Mouse (Mus musculus) olfactory bulb, adult 2 months (tissue): ENCODE data around the gene Rab8b. TPM values are rescaled to one million over a fixed set of nuclear protein-coding genes. Genes with fewer than 3 reads are reported as not detected.
A peak's percentile ranks its signal among the peaks of the same experiment; 100 is the strongest.

Source experiments
- H3K27ac ChIP-seq: fragments of 200-500 bp; 2 replicates; pipeline ENCODE4 v1.5.1; 2012; ENCODE audit warnings: low read depth, low read length; ENCODE audit not compliant: insufficient read depth
- H3K4me1 ChIP-seq: fragments of 200-500 bp; 2 replicates; pipeline ENCODE4 v1.6.1; 2012; ENCODE audit warnings: low read length; ENCODE audit not compliant: control insufficient read depth, insufficient read depth
- H3K4me3 ChIP-seq: fragments of 200-500 bp; 2 replicates; pipeline ENCODE4 v1.5.1; 2012; ENCODE audit warnings: mild to moderate bottlenecking, low read depth, low read length, moderate library complexity; ENCODE audit not compliant: insufficient read depth
- CTCF ChIP-seq: fragments of 200-500 bp; IDR thresholded peaks from 2 replicates; pipeline ENCODE4 v1.5.1; 2012; ENCODE audit warnings: low read depth, mild to moderate bottlenecking, low read length, moderate library complexity; ENCODE audit not compliant: insufficient read depth
- POLR2A ChIP-seq: fragments of 200-500 bp; IDR thresholded peaks from 2 replicates; pipeline ENCODE4 v1.6.1; 2012; ENCODE audit warnings: mild to moderate bottlenecking, low read depth, low read length, moderate library complexity; ENCODE audit not compliant: insufficient read depth
- WGBS: fragments of 180-500 bp; shearing (Covaris S2); methylation state at CpG from one replicate; pipeline ENCODE4 v1.1.7; 2018; 5-methylcytosine and 5-hydroxymethylcytosine counted together
- polyA plus RNA-seq: library from polyadenylated mRNA; stranded (reverse); fragments of >200 nt; gene quantifications from 2 replicates; pipeline ENCODE4 v1.2.4, GENCODE M21; 2012; ENCODE audit warnings: low replicate concordance; ENCODE audit not compliant: missing spikeins, insufficient read depth, insufficient read length

Rab8b gene
- 96.8 TPM in 1 of 2 replicates, not detected in the other for polyA plus RNA-seq

- H3K27ac ChIP-seq, result peak within 1 kb of the TSS; percentile 35
- no peaks in the 10 kb centered on the region for H3K4me1 ChIP-seq
- H3K4me3 ChIP-seq, result peak within 1 kb of the TSS; percentile 89
- TF ChIP-seq POLR2A, result peak; percentile 59
- no peak for TF ChIP-seq CTCF
- under 1% methylated on average over 49 of the region's 49 CpGs for WGBS
Measured at GRCm38 (mm10) chr9:66919382-66919971, at the start of gene Rab8b. Gene Rab8b (minus strand): TSS chr9:66919687.

GRCm38 (mm10) chr9:66967492-66967891 lies 48.0 kb upstream of the Rab8b start:
- WGBS, result 88% methylated on average over 8 of the region's 8 CpGs
- no peak overlapping the region for H3K27ac ChIP-seq
- no peaks in the 10 kb centered on the region for H3K4me1 ChIP-seq
- no peak for TF ChIP-seq POLR2A
- H3K4me3 ChIP-seq, result no peak overlapping the region

GRCm38 (mm10) chr9:66961478-66961877 lies 42.0 kb upstream of the Rab8b start:
- 68% methylated on average over 3 of the region's 3 CpGs for WGBS
- no peak overlapping the region for H3K4me3 ChIP-seq
- no peak for TF ChIP-seq POLR2A
- TF ChIP-seq CTCF, result no peak

GRCm38 (mm10) chr9:66957451-66957850 lies 38.0 kb upstream of the Rab8b start:
- WGBS, result 91% methylated on average over 3 of the region's 3 CpGs

More at GRCm38 (mm10) chr9:66961478-66961877, 42.0 kb upstream of the Rab8b start:
- H3K27ac ChIP-seq, result no peak overlapping the region
- H3K4me1 ChIP-seq, result no peaks in the 10 kb centered on the region

GRCm38 (mm10) chr9:66952886-66953285 lies 33.4 kb upstream of the Rab8b start:
- Histone ChIP-seq H3K4me1 (no peaks in the 10 kb centered on the region), H3K27ac (no peak overlapping the region), H3K4me3 (no peak overlapping the region)
- no peak for TF ChIP-seq CTCF
- TF ChIP-seq POLR2A, result no peak
- WGBS, result 78% methylated on average over 2 of the region's 2 CpGs

More at GRCm38 (mm10) chr9:66957451-66957850, 38.0 kb upstream of the Rab8b start:
- Histone ChIP-seq H3K27ac (no peak overlapping the region), H3K4me3 (no peak overlapping the region), H3K4me1 (no peaks in the 10 kb centered on the region)
- no peak for TF ChIP-seq CTCF
- TF ChIP-seq POLR2A, result no peak

- TF ChIP-seq POLR2A (no peak), CTCF (no peak)
- H3K4me3 ChIP-seq, result no peak overlapping the region
- 73% methylated on average over 8 of the region's 8 CpGs for WGBS
- H3K4me1 ChIP-seq, result no peaks in the 10 kb centered on the region
- no peak overlapping the region for H3K27ac ChIP-seq
Measured at GRCm38 (mm10) chr9:66952321-66952720, 32.8 kb upstream of the Rab8b start.

GRCm38 (mm10) chr9:66948536-66948935 lies 29.0 kb upstream of the Rab8b start:
- Histone ChIP-seq H3K27ac (no peak overlapping the region), H3K4me1 (0 out of 2 replicates have a peak, but pooled peaks cover 3% of the 10 kb centered on the region), H3K4me3 (no peak overlapping the region)
- TF ChIP-seq CTCF (no peak), POLR2A (no peak)
- WGBS, result 92% methylated on average over 2 of the region's 2 CpGs

GRCm38 (mm10) chr9:66945647-66946641 lies 26.5 kb upstream of the Rab8b start, which contains the start of gene Rps27l:
Gene Rps27l (plus strand): TSS chr9:66946086.
- peak; percentile 48 for TF ChIP-seq POLR2A
- no peak for TF ChIP-seq CTCF
- peak within 1 kb of the TSS; percentile 93 for H3K4me3 ChIP-seq

GRCm38 (mm10) chr9:66945161-66945560 lies 25.7 kb upstream of the Rab8b start:
- no peak for TF ChIP-seq CTCF
- 0 out of 2 replicates have a peak, but pooled peaks cover 3% of the 10 kb centered on the region for H3K4me1 ChIP-seq
- H3K4me3 ChIP-seq, result peak overlapping the region; percentile 93
- 18% methylated on average over 4 of the region's 4 CpGs for WGBS
- H3K27ac ChIP-seq, result no peak overlapping the region; the same call in 1 of the 2 replicates

More at GRCm38 (mm10) chr9:66945647-66946641, 26.5 kb upstream of the Rab8b start, which contains the start of gene Rps27l:
- WGBS, result under 1% methylated on average over 77 of the region's 77 CpGs
- Histone ChIP-seq H3K4me1 (0 out of 2 replicates have a peak, but pooled peaks cover 3% of the 10 kb centered on the region), H3K27ac (peak within 1 kb of the TSS; percentile 91)
